Mouse (Mus musculus) C2C12 (cell line): ENCODE measurements at regions not wholly inside any gene's neighbourhood (a gene's known extent, or its start where the extent isn't known, plus 50 kb on each side); places are given as distances from the start of the nearest gene placed in this dataset.

Experiments used
- H3K27me3 ChIP-seq: one replicate; pipeline ENCODE4 v1.6.1; 2011; ENCODE audit not compliant: control insufficient read depth, insufficient read depth, insufficient read length
- H3K36me3 ChIP-seq: one replicate; pipeline ENCODE4 v1.6.1; 2011; ENCODE audit not compliant: control insufficient read depth, insufficient read depth
- H3K4me3 ChIP-seq: one replicate; pipeline ENCODE4 v1.5.1; 2011; ENCODE audit warnings: mild to moderate bottlenecking, control low read depth; ENCODE audit not compliant: poor library complexity, insufficient read depth, severe bottlenecking
- H3K79me2 ChIP-seq: one replicate; pipeline ENCODE4 v1.6.1; 2011; ENCODE audit not compliant: control insufficient read depth, insufficient read depth
- H3K79me3 ChIP-seq: one replicate; pipeline ENCODE4 v1.6.1; 2011; ENCODE audit warnings: low read depth, control low read depth
- H3ac ChIP-seq: one replicate; pipeline ENCODE3; 2011; ENCODE audit warnings: low read depth; ENCODE audit not compliant: control insufficient read depth, insufficient read length
- CEBPB ChIP-seq: IDR thresholded peaks from one replicate; pipeline ENCODE4 v1.6.1; 2011; ENCODE audit warnings: low read depth, mild to moderate bottlenecking, control low read depth, moderate library complexity
- CTCF ChIP-seq: IDR thresholded peaks from one replicate; pipeline ENCODE4 v1.5.1; 2011; ENCODE audit not compliant: control insufficient read depth, insufficient read depth, insufficient read length
- FOSL1 ChIP-seq: IDR thresholded peaks from one replicate; pipeline ENCODE4 v1.8.0; 2011; ENCODE audit warnings: mild to moderate bottlenecking, low read length; ENCODE audit not compliant: poor library complexity, insufficient read depth, severe bottlenecking
- MAX ChIP-seq: IDR thresholded peaks from one replicate; pipeline ENCODE4 v1.6.1; 2011; ENCODE audit warnings: mild to moderate bottlenecking, control low read depth
- MYOD1 ChIP-seq: IDR thresholded peaks from one replicate; pipeline ENCODE4 v1.6.1; 2011; ENCODE audit warnings: low read depth; ENCODE audit not compliant: control insufficient read depth, insufficient read length
- MYOG ChIP-seq: IDR thresholded peaks from one replicate; pipeline ENCODE4 v1.6.1; 2011; ENCODE audit not compliant: control insufficient read depth, insufficient read length; ENCODE audit errors: extremely low read depth
- USF1 ChIP-seq: IDR thresholded peaks from one replicate; pipeline ENCODE4 v1.6.1; 2011; ENCODE audit warnings: low read depth, mild to moderate bottlenecking, control low read depth, moderate library complexity

GRCm38 (mm10) chr14:102552598-102552997 lies 429.8 kb downstream of the Kctd12 start:
- no peaks in the 10 kb centered on the region for H3K79me2 ChIP-seq
- no peak overlapping the region for H3K4me3 ChIP-seq
- no peak overlapping the region for H3ac ChIP-seq
- no peaks in the 10 kb centered on the region for H3K79me3 ChIP-seq
- TF ChIP-seq CTCF (no peak), MAX (no peak), CEBPB (no peak), USF1 (no peak), MYOG (no peak), FOSL1 (no peak), MYOD1 (no peak)
- H3K27me3 ChIP-seq = no peaks in the 10 kb centered on the region
- H3K36me3 ChIP-seq = no peaks in the 10 kb centered on the region

- no peak overlapping the region for H3ac ChIP-seq
- no peaks in the 10 kb centered on the region for H3K36me3 ChIP-seq
- TF ChIP-seq FOSL1 = no peak
- no peak for TF ChIP-seq CEBPB
- no peak for TF ChIP-seq CTCF
- TF ChIP-seq USF1 = no peak
- no peak for TF ChIP-seq MYOG
- TF ChIP-seq MYOD1 = no peak
- TF ChIP-seq MAX = no peak
- H3K27me3 ChIP-seq = no peaks in the 10 kb centered on the region
- no peak overlapping the region for H3K4me3 ChIP-seq
- H3K79me2 ChIP-seq = no peaks in the 10 kb centered on the region
- H3K79me3 ChIP-seq = no peaks in the 10 kb centered on the region
These were observed 457.4 kb downstream of the Kctd12 start for GRCm38 (mm10) chr14:102524894-102525577.

GRCm38 (mm10) chr14:102516765-102517164 lies 465.7 kb downstream of the Kctd12 start:
- Histone ChIP-seq H3K79me2 (no peaks in the 10 kb centered on the region), H3K27me3 (no peaks in the 10 kb centered on the region), H3K4me3 (no peak overlapping the region), H3ac (no peak overlapping the region), H3K79me3 (no peaks in the 10 kb centered on the region), H3K36me3 (no peaks in the 10 kb centered on the region)
- TF ChIP-seq USF1 = no peak
- no peak for TF ChIP-seq CTCF
- no peak for TF ChIP-seq MAX
- TF ChIP-seq MYOG = no peak
- TF ChIP-seq MYOD1 = no peak
- no peak for TF ChIP-seq FOSL1
- TF ChIP-seq CEBPB = no peak

- Histone ChIP-seq H3K79me2 (no peaks in the 10 kb centered on the region), H3K36me3 (no peaks in the 10 kb centered on the region), H3K27me3 (no peaks in the 10 kb centered on the region), H3ac (no peak overlapping the region), H3K4me3 (no peak overlapping the region), H3K79me3 (no peaks in the 10 kb centered on the region)
- TF ChIP-seq FOSL1 (no peak), MYOG (no peak), MAX (no peak), CTCF (no peak), MYOD1 (no peak), USF1 (no peak), CEBPB (no peak)
These were observed 467.9 kb downstream of the Kctd12 start for GRCm38 (mm10) chr14:102514527-102514926.

- no peaks in the 10 kb centered on the region for H3K36me3 ChIP-seq
- H3K79me2 ChIP-seq = no peaks in the 10 kb centered on the region
- no peak overlapping the region for H3K4me3 ChIP-seq
- TF ChIP-seq FOSL1 (peak; percentile 43), MYOG (no peak), MYOD1 (no peak), CTCF (no peak), MAX (no peak)
- no peaks in the 10 kb centered on the region for H3K27me3 ChIP-seq
- H3K79me3 ChIP-seq = no peaks in the 10 kb centered on the region
- H3ac ChIP-seq = no peak overlapping the region
These were observed 469.8 kb downstream of the Kctd12 start for GRCm38 (mm10) chr14:102512651-102513050.

- H3K79me3 ChIP-seq = no peaks in the 10 kb centered on the region
- H3K79me2 ChIP-seq = no peaks in the 10 kb centered on the region
- no peak overlapping the region for H3K4me3 ChIP-seq
- H3ac ChIP-seq = no peak overlapping the region
- no peaks in the 10 kb centered on the region for H3K27me3 ChIP-seq
- TF ChIP-seq FOSL1 (no peak), MYOG (no peak), USF1 (no peak), MYOD1 (no peak), MAX (no peak), CEBPB (no peak), CTCF (no peak)
- no peaks in the 10 kb centered on the region for H3K36me3 ChIP-seq
These were observed 470.6 kb downstream of the Kctd12 start for GRCm38 (mm10) chr14:102511691-102512383.
